Mouse (Mus musculus) T-cell, adult 2 months (primary cell): ENCODE data around the gene Capn9.

ENCODE experiments used
- DNase-seq: peaks from one replicate; pipeline ENCODE4 v3.0.0; 2022; ENCODE audit warnings: low spot score

Capn9 gene

DNA sequence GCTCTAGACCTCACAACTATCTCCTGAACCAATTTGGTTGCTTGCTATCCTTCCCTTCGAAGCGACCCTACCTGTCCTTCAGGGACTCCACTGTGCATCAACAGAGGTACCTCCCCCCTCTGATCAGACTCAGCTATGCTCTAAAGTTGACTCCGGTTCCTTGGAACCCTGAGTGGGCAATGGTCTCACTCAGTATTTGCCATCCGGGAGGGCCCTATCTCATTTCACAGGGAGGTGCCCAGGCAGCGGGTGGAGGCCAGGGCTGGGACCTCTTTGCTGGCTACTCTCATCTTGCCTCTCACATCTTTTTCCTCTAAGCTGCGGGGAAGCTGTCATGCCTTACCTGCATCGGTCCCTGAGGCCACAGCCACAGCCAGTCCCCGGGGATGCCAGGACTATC is at the start of gene Capn9:
Gene Capn9 (plus strand): TSS at position 301 of the 400 bp plus-strand sequence.
- DNase-seq, result no peak

DNA sequence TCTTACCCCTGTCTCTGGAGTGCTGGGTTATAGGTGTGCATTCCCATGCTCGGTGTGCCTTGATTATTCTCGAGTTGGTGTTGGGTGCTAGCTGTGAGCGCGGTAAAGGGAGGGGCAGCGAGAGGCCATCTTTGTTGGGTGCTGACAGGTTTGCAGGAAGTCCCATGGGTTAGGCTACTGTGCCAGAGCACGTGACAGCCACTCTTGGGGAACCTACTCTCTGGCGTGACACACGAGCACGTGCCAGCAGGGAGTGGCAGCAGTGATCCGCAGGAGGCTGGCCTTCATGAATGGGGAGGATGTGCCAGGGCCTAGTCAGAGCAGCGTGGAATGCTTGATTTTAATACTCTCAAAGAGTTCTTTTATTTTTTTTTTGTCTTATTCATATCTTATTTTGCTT is 49.6 kb upstream of the Capn9 start:
- DNase-seq, result no peak

DNA sequence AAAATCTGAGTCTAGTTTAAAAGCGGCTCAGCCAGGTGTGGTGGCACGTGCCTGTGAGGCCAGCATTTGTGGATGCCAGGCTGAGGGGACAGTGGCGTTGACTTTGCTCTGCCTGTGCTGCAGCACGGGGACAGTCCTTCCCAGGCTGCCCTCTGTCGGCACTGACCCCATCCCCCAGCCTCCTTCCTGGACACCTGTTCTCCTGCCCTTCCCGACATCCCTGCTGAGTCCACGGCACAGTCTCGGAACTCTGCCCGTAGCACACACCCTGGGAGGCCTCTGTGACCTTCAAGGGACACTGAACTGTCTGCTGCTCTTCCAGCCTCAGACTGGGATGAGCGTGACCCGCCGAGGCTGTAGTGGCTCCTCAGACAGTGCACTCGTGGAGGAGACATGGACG is 45.8 kb upstream of the Capn9 start:
- DNase-seq, result no peak

DNA sequence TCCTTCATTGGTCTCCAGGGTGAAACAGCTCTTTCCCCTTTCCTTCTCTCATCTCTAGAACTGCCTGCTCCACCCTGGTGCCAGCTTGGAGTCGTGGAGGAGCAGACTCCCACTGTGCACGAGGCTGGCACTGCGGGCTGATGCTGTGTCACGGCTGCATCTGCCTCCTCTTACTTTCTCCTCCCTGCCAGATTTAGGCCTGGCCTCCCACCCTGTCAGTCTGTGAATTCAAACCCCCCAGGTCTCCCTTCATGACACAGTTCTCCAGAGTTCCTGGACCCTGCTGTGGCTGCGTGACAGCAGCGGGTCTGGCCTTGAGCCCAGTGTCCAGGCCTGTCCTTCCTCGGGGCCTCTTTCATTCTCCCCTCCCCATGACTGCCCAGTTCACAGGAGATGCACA is 45.4 kb upstream of the Capn9 start:
- no peak for DNase-seq

DNA sequence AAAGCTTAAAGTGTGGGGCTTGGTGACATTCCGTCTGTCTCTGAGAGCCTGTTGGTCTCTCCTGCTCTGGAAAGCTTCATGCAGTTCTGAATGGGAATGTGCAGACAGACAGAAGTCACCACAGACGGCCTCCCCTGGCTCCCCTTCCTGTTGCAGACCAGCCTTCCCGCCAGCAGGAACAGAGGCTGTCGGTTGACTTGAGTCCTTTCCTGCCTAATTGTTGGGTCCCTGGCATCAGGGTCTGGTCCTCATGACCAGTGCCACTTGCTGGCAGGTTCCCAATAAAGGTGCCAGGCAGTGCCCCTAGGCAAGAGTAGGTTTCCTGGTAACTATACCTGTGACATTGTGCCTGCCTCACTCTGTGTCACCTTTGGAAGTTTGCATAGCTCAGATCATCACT is 44.9 kb upstream of the Capn9 start:
- DNase-seq, result no peak

DNA sequence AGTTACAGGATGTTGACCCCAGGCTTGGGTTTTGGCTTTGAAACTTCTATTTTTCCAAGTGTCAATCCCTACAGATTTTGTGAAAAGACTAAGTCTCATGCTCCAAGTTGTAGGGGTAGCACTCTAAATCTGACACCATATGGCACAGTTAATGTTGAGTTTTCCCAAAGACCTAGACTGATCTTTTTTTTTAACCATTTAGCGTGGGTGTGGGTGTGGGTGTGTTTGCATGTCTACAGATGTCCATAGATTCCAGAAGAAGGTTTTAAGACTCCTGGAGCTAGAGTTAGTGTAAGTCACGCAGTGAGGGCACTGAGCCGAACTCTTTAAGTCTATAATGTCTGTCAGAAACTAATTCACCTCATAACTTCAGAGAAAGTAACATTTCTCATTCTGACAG is 43.3 kb upstream of the Capn9 start:
- DNase-seq, result no peak

DNA sequence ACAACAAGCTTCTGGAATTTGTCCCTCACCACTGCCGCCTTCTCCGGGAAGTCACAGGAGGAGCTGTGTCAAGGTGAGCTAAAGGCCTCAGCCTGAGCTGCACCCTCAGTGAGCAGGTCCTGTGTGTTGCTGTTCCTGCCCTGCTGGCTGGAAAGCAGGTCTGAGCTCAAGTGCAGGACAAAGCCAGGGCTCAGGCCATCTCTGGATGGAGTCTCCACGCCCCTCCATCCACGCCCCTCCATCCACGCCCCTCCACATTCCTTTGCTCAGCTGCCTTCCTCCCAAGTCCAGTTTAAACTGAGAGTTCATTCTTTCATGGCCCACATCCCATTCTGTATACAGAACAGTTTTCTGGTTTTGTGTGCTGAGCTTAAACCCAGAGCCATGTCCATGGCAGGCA is 40.5 kb upstream of the Capn9 start:
- no peak for DNase-seq

DNA sequence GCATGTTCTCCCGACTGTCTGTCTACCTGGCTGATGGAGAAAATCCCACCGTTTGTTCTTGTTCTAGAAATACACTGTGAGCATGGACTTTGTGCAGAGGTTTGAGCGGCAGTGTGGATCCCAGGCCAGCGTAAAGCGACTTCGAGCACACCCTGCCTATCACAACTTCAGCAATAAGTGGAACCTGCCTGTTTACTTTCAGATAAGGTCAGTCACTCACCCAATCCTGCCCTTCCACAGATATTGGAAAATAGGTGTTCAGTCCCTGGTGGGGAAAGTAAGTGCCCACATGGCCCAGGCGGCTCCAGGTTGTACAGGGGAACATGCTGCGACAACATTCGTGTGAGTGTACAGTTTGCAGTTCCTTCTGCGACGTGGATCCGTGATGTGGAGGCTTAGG is 35.0 kb upstream of the Capn9 start:
- no peak for DNase-seq

DNA sequence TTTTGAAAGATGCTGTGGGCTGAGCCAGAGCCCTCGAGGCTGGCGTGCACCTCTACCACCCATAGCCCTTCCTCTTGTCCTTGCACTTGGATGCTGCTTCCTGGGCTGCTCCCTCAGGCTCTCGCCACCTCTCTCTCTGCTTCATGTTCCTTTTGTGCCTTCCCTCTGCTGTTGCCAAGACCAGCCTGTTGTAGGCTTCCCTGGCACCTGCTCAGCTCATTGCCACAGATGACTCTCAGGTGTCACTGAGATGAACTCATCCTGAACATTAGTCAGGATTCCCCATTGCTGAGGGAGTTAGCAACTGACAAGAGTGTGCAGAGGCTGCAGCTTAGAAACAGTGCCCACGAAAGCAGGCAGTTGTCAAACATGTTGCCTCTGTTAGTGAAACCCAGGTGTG is 33.9 kb upstream of the Capn9 start:
- DNase-seq, result no peak

DNA sequence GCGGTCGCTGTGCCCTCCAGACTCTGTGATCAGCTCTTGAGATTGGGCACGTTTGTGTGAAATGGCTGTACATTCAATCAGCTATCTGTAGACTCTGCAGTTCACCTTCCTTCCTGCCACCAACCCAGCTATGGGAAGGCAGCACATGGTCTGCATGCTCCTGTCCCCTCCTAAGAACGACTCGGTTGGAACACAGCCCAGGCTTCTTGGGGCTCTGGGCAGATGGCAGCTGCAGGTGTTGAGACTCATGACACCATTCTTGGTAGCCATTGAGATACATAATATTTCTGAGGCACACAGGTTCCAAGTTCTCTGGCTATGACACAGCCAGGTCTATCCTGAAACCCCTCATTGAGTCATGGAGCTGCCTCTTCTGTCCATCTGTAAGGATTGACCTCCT is 32.6 kb upstream of the Capn9 start:
- no peak for DNase-seq

DNA sequence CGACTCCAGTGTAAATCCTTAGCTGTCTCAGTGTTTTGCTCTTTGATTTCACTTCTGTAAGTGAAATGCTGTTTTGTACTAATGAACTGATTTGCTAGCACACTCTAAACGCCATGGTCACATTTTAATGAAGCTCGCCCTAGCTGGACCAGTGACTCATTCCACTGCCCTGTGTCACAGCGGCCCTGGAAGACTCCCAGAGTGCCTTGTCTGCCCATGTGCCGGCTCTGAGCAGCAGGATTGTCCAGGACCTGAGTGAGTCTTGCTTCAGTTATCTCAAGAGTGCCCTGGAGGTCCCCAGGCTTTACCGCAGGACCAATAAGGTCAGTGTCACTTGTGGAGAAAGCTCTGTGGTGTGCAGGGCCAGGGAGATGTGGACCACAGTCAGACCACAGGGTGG is 29.5 kb upstream of the Capn9 start:
- no peak for DNase-seq

DNA sequence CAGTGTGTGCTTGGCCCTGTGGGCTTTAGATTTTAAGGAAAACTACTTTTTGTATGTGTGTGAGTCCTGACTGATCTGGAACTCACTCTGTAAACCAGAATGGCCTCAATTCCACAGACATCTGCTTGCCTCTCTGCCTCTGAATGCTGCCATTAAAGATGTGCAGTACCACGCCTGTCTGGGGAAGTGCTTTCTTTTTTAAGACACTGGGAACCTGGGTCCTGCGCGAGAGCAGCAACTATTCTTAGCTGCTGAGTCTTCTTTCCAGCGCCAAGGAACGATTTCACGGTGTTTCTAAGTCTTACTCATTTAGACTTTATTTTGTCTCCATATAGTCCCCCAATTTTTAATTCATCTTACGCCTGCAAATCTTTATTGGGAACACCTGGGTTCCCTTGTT is 29.1 kb upstream of the Capn9 start:
- no peak for DNase-seq

DNA sequence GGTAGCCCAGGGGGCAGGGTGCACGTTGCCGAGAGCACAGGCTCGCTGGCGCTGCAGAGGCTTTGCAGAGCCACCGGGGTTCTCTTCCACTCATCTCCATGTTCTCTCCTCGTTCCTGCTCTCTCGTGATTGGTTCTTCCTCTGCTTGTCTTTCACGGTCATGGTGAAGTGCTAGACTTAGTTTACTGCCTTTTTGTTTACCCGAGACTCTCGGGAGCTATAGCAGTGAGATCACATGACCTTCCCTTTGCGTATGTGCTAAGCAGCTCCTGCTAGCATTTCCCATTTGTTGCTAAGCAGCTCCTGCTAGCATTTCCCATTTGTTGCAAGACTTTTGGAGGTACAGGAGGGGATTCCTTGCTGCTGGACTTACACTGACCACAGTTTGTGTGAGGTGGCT is 28.6 kb upstream of the Capn9 start:
- DNase-seq, result no peak

DNA sequence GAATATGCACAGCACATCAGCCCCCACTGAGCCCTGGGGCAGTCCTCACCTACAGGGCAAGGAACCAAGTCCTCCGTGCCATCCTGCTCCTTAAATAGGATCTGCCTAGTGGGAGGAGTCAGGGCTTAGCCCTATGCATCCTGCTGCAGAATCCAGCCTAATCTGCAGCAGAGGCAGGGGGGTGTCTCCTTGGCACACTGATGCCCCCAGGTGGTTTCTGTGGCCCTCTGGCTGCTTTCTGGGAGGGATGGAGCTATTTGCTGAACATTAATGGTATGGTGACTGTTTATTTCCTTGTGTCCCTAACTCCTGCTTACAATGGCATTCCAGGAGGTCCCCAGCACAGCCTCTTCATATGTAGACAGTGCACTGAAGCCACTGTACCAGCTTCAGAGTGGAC is 27.7 kb upstream of the Capn9 start:
- no peak for DNase-seq

DNA sequence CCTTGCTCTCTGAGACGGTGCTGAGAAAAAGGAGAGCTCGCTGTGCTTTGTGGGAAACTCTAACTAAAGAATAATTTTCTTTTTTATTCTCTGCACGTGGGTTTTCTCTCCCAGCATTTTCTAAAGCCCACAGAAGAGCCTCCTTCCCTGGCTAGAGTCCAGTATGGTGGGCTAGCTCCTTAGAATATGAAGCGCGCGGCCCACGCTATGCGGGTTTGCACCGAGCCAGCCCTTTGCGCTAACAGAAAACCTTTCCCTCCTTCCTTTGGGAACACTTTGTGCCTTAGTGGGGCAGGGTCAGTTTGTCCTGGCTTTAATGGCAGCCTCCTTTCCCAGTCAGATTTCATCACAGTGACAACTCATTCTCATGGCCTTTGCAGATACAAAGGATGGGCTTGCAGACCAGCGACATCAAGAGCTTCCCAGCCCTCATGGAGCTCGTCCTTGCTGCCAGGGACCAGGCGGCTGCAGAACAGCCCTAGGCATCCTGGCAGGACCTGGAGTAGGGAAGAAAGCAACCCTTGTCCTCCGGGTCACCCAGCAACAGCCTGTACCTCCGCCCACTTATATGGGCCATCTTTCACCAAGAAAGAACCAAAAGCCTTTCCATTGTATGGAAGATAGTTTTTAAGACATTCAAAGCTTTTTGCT is 24.8 kb upstream of the Capn9 start:
- no peak for DNase-seq

DNA sequence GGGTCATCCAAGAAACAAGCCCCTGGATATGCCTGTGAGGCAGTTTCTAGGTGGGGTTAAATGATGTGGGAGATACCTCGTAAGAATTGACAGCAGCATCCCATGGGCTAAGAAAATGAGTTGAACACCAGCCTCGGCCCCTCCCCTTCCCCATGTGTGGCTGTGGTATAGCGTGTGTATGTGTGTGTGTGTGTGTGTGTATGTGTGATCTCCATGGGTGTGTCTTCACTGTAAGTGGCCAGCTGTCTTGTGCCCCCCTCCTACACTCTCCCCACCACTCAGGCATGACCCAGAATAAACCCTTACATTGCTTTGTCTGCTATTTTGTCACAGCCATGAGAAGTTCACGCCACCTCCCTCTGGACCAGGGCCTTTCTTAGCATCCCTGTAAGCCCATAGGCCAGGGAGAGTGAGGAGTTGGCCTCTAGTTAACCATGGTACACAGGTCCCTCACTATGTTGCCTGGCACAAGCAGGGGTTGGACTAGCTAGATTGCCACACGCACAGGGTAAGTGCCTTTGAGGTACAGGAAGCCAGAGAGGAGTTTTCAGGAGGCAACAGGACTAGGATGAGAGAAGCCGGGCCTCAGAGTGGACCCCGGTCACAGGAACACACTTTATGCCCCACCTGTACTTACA is 20.7 kb upstream of the Capn9 start:
- no peak for DNase-seq

DNA sequence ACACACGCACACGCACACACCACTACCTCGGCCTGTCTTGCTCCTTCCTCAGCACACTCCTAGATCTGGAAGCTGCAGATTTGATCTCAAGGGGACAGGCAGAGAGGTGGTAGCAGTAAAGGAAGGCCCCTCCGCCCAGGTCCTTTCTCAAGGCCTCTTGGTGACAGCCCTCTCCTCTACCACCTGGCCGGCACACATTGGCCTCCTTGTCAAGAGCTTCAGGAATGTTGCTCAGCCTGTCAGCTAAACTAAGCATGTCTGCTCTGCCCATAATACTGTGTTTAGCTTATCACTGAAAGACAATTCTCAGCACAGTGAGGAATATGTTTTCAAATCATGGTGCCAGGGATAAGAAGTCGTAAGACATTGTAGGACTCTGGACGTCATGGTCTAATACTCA is 19.7 kb upstream of the Capn9 start:
- no peak for DNase-seq

DNA sequence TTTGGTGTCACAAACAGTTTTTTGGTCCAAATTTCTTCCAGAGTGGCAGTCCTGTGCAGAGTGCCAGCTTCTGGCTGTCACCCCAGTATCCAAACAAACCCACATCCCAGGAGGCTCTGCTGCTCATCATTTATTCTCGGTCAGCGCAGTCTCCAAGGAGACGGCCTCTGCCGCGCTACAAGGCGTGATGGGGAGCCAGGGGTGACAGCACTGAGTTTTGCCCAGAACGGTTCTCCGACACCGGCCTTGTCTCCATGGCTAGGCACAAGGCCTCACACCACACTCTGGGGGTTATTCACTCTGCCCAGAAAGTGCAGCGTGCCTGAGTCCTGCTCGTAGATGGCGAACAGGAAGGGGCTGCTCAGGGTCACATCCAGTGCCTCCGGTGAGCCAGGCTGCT is 19.3 kb upstream of the Capn9 start:
- DNase-seq, result no peak

DNA sequence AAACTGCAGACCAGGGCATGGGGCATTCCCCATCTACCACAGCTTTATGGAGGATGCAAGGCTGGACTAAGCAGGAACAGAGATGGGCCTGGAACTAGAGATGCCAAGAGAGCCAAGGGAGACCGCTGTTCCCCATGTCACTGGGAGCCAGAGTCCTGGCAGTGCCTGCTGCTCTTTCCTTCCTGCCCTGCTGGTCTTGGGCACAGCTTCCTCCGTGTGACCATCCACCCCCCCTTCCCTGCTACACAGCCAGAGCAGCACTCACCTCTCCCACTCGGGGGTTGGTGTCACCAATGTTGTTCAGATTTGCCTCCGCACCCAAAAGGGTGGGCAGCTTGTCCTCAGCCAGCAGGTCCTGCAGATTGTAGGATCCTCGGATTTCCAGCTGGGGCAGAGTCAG is 18.4 kb upstream of the Capn9 start:
- no peak for DNase-seq

DNA sequence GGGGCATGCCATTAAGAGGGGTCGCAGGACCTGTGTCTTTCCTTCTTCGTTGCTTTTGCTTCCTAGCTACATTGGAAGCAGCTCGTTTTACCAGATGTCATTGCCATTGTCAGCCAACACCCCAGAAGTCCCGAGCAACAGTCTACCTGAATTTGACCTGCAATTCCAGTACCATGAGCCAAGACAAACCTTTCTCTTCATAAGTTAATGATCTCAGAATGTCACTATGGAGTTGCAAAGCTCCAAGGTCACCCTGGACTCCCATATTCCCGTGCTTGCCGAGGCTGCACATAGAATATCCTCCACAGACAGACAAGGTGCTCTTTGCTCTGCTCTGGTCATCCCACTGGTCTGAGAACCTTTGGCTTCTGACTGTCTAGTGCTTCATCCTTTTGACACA is 8.8 kb upstream of the Capn9 start:
- no peak for DNase-seq

DNA sequence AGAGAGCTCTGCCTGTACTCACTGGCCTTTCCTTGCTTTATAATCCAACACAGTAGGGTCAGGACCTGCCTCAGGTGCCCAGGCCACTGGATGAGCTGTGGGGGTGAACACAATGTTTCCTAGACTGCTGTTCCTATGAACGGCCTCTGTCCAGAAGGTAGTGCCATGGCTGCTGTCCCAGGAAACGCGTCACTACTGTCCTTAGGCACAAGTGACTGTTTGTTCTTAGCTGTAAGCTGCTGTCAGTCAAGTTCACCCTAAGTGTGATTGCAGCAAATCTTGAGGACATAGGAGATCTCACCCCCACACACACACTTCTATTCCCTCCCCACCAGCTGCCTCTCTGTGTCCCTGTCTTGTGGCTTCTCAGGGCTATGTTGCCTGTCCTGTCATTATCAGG is 8.3 kb upstream of the Capn9 start:
- no peak for DNase-seq

DNA sequence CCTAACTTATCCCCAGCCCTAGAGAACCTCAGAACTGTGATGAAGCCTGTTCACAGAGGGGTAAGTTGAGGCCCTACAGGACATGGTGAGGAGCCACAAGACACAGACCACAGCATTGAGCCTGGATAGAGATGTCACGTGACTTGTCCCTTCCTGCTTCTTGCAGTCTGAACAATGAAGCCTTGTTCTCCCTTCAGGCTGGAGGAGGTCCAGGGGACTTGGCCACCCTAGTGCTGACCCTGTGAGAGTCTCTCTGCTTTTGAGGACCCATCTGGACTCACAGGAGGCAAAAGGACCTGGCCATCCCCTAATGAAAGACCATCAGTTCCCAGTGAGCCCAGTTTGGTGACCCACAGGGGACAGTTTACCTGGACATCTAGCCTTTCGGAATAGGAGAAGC is 6.8 kb upstream of the Capn9 start:
- DNase-seq, result no peak

DNA sequence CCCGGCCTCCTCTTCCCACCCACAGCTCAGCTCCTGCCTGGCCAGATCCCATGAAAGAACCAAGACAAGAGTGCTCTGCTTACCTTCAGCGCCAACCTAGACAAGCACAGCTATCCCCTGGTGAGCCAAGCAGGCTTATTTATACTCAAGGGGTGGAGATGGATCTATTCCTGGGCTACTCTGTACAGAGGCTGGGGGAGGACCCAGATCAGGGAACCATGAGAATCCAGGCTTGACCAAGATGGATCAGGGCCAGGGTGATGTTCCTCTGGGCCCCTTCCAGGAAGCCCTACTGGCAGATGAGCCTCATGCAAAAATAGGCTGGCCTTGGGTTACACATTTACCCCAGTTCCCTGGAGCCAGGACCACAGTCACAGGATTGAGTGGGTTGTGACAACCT is 6.3 kb upstream of the Capn9 start, which contains the start of gene Agt:
Gene Agt (minus strand): TSS at position 114 of the 400 bp plus-strand sequence.
- DNase-seq, result no peak

DNA sequence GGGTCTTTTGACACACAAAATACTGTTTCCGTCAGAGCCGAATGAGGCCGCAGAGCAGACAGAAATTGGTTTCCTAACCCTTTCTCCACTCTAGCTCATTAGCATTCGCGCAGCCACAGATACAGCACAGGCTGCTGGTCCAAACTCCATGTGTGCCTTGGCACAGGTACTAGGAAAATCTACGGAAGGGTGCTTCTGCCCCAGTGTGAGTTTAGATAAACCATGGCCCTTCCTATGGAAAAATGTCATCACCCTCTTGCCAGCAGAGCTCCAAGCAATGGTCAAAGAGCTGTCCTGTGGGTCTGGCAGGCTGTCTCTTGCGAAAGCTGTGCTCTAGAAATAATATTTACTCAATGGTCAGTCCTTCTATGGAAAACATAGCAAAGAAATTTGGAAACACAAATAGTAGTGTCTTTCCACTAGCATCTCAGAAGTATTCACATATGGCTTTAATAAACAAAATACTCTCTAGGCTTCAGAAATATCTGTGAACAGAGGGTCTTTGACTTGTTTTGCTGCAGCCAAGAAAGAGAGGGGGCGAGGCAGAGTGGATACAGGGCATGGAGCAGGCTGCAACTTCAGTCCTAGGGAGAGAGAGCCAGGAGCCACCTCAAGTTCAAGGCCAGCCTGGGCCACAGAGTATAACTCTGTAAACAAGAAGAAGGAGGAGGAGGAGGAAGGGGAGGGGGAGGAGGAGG is 4.0 kb upstream of the Capn9 start:
- DNase-seq, result no peak
